Mouse (Mus musculus) liver, embryonic 14.5 days (tissue): ENCODE results near the gene Mrpl33.

Experiments used
- CTCF ChIP-seq: IDR thresholded peaks from 2 replicates; pipeline ENCODE4 v1.5.1; 2016; ENCODE audit warnings: antibody characterized with exemption, low read depth, control low read depth
- EP300 ChIP-seq: IDR thresholded peaks from 2 replicates; pipeline ENCODE4 v1.6.1; 2016; ENCODE audit warnings: antibody characterized with exemption, low read depth

DNA sequence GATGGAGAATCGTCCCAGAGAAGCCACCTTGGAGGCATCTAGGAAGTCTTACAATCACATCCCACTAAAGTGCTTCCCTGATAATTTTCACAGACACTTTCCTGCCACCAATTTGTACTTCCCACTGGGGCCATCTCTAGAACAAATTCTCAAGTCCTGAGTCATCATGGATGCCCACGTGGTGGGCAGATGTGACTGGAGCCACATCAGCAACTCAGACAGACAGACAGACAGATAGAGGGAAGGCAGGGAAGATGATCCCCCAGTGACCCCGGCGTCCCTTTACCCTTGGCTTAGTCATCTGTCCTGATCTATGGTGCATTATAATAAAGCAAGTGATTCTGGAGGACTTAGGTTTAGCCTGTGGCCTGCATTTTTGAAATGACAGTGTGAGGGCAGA, 47.5 kb downstream of the Mrpl33 start:
- TF ChIP-seq CTCF (no peak), EP300 (no peak)
